Mouse (Mus musculus) left cerebral cortex, postnatal 25 days (tissue): ENCODE measurements around the gene Sowahd. TPM values are rescaled to one million over a fixed set of nuclear protein-coding genes. Genes with fewer than 3 reads are reported as not detected.
"Not testable (repeated sequence)": the region's sequence is repeated elsewhere in the genome, so short reads cannot be mapped to it uniquely, and the experiment has no call there.

Source experiments
- DNase-seq, 2 experiments: peaks; one replicate each; pipeline ENCODE4 v3.0.0; 2022; ENCODE audit warnings: low spot score in 2 of 2, mixed read lengths in 1 of 2
- intact Hi-C: fragments of 180-260 bp; cut with DNase I; formaldehyde crosslinking; loops from one replicate; pipeline ENCODE4 v1.15.1; 2025
- total RNA-seq, 2 experiments: library from RNA; stranded (reverse); gene quantifications; 2 replicates each; pipeline ENCODE4 v1.2.3; 2021

The Sowahd gene
- not detected for total RNA-seq

- no peak for DNase-seq
- intact Hi-C loops = no loop called here
Observed at GRCm38 (mm10) chrX:37048066-37048889, at the start of gene Sowahd. Sowahd (plus strand) TSS chrX:37048845.

DNA sequence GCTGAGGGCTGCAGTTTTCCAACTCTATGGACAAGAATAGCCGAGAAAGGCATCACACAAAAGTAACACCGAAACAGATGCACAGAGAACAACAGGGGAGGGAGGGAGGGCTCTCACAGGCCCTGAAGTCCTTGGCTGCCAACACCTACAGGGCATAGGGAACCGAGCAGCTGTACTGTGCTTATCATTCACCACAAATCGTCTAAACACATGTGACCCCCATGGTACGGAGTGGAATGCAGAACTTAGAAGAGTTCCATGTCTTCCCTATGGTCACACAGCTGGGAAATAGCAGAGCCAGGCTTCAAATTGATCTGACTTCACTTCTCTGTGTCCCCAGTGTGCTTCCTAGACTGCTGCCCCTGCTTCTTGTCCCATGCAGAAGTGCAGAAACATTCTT lies 34.8 kb upstream of the Sowahd start:
- intact Hi-C loops = no loop called here
- no peak for DNase-seq

- intact Hi-C loops = no loop called here
- DNase-seq = no peak
Observed at GRCm38 (mm10) chrX:37018150-37018654, 30.4 kb upstream of the Sowahd start.

DNA sequence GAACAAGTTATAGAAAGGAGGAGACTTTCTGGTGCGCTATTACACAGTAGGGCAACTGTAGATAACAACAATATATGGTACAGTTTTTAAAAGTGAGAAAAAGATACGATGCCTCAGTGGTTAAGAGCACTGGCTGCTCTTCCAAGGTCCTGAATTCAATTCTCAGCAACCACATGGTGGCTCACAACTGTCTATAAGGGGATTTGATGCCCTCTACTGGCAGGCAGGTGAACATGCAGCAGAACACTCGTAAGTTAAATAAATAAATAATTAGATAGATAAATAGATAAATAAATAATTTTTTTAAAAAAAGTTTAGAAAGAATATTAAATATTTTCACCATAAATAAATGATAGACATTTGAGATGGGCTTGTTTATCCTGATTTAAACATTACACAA lies 29.6 kb upstream of the Sowahd start:
- DNase-seq = no peak
- intact Hi-C loops = no loop called here

- intact Hi-C loops = loop anchor here (5.0 kb wide), 2 partner anchors 90 to 105 kb away; no protein-coding TSS in a partner anchor
- DNase-seq = peak; percentile 58 to 64
Observed at GRCm38 (mm10) chrX:37022690-37023089, 26.0 kb upstream of the Sowahd start.

- DNase-seq = no peak
- intact Hi-C loops = loop anchor here (5.0 kb wide), 2 partner anchors 91 to 106 kb away; no protein-coding TSS in a partner anchor
Observed at GRCm38 (mm10) chrX:37023652-37024309, 24.9 kb upstream of the Sowahd start.

- peak; percentile 6 to 21 for DNase-seq
- intact Hi-C loops = no loop called here
Observed at GRCm38 (mm10) chrX:37028378-37028777, 20.3 kb upstream of the Sowahd start.

DNA sequence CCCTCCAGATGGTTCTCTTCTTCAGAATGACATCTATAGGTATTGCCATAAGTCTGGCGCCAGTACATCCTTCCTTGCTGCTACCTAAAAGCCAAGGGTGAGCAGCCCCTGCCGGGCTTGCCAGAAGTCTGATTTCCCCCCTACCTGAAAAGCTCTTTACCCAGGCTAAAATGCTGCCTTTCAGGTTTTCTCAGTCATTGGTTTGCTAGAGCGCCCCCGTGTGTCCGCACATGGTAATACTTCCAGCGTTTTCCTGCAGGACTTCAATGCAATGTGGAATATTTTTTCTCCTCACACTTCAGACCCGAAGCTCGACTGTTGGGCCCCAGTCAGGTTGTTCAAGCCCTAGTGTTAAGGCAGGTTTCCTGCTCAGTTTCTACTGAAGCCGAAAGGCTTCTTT lies 5.9 kb upstream of the Sowahd start:
- intact Hi-C loops = no loop called here

GRCm38 (mm10) chrX:37048890-37049823 lies 512 bp downstream of the Sowahd start:
- DNase-seq = no peak
- intact Hi-C loops = no loop called here

More for the DNA sequence above, 5.9 kb upstream of the Sowahd start:
- peak; percentile 51 to 62 for DNase-seq

- intact Hi-C loops = no loop called here
- DNase-seq = no peak
Observed at GRCm38 (mm10) chrX:37063902-37064301, 15.3 kb downstream of the Sowahd start.

DNA sequence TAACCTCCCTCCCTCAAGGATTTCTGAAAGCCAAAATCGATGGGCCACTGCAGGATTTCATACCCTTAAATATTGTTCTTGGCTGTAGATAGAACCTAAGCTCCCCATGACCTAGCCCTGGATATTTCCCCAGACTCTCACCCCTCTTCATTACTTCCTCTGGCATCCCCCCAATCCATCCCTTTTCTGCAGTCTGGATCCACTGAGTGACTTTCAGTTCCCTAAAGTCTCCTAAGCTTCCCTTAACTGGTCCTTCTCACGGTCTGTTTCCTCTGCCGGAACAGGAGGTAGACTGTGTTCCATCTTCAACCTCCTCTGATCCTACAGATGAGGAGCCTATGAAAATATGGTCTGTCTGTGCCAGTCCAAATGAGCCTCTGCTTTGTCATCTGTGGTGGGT lies 18.7 kb downstream of the Sowahd start:
- DNase-seq = no peak
- intact Hi-C loops = no loop called here

- intact Hi-C loops = no loop called here
- DNase-seq = no peak
Observed at GRCm38 (mm10) chrX:37068766-37069165, 20.1 kb downstream of the Sowahd start.

- peak; percentile 60 to 61 for DNase-seq
- intact Hi-C loops = no loop called here
Observed at GRCm38 (mm10) chrX:37074262-37074892, 25.7 kb downstream of the Sowahd start.

GRCm38 (mm10) chrX:37076651-37077050 lies 28.0 kb downstream of the Sowahd start:
- intact Hi-C loops = no loop called here
- DNase-seq = no peak

- DNase-seq = not testable (repeated sequence)
- intact Hi-C loops = loop anchor here (10.0 kb wide), 1 partner anchor 276 kb away; no protein-coding TSS in a partner anchor
Observed at GRCm38 (mm10) chrX:37080345-37080744, 31.7 kb downstream of the Sowahd start.

DNA sequence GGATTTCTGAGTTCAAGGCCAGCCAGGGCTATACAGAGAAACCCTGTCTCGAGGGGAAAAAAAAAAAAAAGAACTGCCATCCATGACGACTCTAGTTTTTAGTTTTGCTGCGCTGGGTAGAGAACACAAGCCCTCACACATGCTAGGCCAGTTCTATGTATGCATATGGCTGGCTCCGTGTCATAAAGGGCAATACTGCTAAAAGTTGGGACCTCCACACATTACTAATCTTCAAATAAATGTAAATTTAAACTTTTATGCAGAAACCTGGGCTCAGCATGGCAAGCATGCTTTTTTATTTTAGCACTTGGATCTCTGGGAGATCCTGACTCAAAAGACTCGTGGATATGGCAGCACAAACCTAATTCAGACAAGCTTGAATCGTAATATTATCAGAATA lies 32.5 kb downstream of the Sowahd start:
- intact Hi-C loops = loop anchor here (10.0 kb wide), 1 partner anchor 276 kb away; no protein-coding TSS in a partner anchor
- no peak for DNase-seq

DNA sequence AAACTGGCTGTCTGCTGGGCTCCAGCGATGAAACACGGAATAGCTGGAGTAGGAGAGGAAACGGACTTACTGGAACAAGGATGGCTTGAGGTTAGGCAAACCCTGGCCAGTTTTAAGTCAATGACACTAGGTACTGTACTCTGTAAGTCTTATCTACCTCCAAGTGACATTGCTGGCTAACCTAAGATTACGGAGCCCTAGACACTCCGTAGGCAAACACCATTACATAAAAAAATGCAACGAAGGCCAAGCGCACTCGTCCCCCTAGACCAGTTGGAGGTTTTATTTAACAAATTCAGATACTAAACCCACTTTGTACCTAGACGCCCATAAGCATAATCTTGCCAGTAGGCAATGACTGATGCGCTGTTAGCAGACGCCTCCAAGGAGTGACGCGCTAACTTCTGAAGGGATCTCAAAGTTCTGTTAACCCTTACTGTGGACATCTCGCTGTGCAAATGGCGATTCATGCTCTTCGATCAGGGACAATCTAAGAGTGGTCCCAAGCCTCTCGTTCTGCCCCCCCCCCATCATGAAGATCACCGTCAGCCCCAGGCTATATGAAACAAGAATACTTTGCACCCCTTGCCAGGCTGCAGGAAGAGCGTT lies 35.8 kb downstream of the Sowahd start:
- intact Hi-C loops = loop anchor here (10.0 kb wide), 1 partner anchor 280 kb away; no protein-coding TSS in a partner anchor
- DNase-seq = peak; percentile 16 to 51

GRCm38 (mm10) chrX:37084927-37085660 lies 36.4 kb downstream of the Sowahd start, which contains the start of gene Rpl39:
Rpl39 (minus strand) TSS chrX:37085402.
- intact Hi-C loops = loop anchor here (10.0 kb wide), 1 partner anchor 280 kb away; no protein-coding TSS in a partner anchor
- DNase-seq = peak; percentile 83 to 87
